Mouse (Mus musculus) megakaryocyte, adult 5-6 weeks (primary cell): Measurements from ENCODE around the gene Zfp160. TPM values are rescaled to one million over a fixed set of nuclear protein-coding genes. Genes with fewer than 3 reads are reported as not detected.

ENCODE experiments used
- total RNA-seq, 2 experiments: library from RNA; stranded (forward) in 1 of 2; stranded (reverse) in 1 of 2; fragments of 153-499, 151-499 nt in 1 of 2; fragments of 221-1000, 200-1000 nt in 1 of 2; gene quantifications; 2 replicates each; pipeline versions ENCODE4 v1.2.3 to v1.2.4; 2015 to 2017

Gene Zfp160
- total RNA-seq, 2 experiments from 2014 or later: 14.3 to 15.3 TPM

Other genes with a start within 250 kb of the Zfp160 start
- not detected in 2 replicates for gene Vmn1r228, start 222.7 kb upstream of the Zfp160 start, total RNA-seq (2015)
- gene Vmn1r228, start 222.7 kb upstream of the Zfp160 start, total RNA-seq (2017): not detected in 2 replicates
- gene Vmn1r229, start 197.3 kb upstream of the Zfp160 start, total RNA-seq (2015): not detected in 2 replicates
- gene Vmn1r229, start 197.3 kb upstream of the Zfp160 start, total RNA-seq (2017): not detected in 2 replicates
- gene Vmn1r230, start 168.5 kb upstream of the Zfp160 start, total RNA-seq (2015): not detected in 2 replicates
- gene Vmn1r230, start 168.5 kb upstream of the Zfp160 start, total RNA-seq (2017): not detected in 2 replicates
- not detected in 2 replicates for gene Vmn1r231, start 103.8 kb upstream of the Zfp160 start, total RNA-seq (2015)
- not detected in 2 replicates for gene Vmn1r231, start 103.8 kb upstream of the Zfp160 start, total RNA-seq (2017)
- not detected in 2 replicates for gene Vmn1r232, start 89.2 kb upstream of the Zfp160 start, total RNA-seq (2015)
- not detected in 2 replicates for gene Vmn1r232, start 89.2 kb upstream of the Zfp160 start, total RNA-seq (2017)
- gene Ppp2r1a, start 63.6 kb upstream of the Zfp160 start, total RNA-seq (2015): 240 and 300 TPM in 2 replicates
- 141 and 143 TPM in 2 replicates for gene Ppp2r1a, start 63.6 kb upstream of the Zfp160 start, total RNA-seq (2017)
- not detected in 2 replicates for gene Vmn1r233, start 12.4 kb upstream of the Zfp160 start, total RNA-seq (2015)
- gene Vmn1r233, start 12.4 kb upstream of the Zfp160 start, total RNA-seq (2017): not detected in 2 replicates
- gene Vmn1r234, start 217.2 kb downstream of the Zfp160 start, total RNA-seq (2015): not detected in 2 replicates
- not detected in 2 replicates for gene Vmn1r234, start 217.2 kb downstream of the Zfp160 start, total RNA-seq (2017)
- not detected in 2 replicates for gene Vmn1r235, start 247.5 kb downstream of the Zfp160 start, total RNA-seq (2015)
- not detected in 2 replicates for gene Vmn1r235, start 247.5 kb downstream of the Zfp160 start, total RNA-seq (2017)